Mouse (Mus musculus): ENCODE data around the gene Ubald2. TPM values are rescaled to one million over a fixed set of nuclear protein-coding genes. Genes with fewer than 3 reads are reported as not detected.
A peak's percentile ranks its signal among the peaks of the same experiment; 100 is the strongest.
"Not testable (repeated sequence)": the region's sequence is repeated elsewhere in the genome, so short reads cannot be mapped to it uniquely, and the experiment has no call there.

Ubald2 gene
- polyA plus RNA-seq, 1 experiment from 2014 or later: 56.6 TPM

DNA sequence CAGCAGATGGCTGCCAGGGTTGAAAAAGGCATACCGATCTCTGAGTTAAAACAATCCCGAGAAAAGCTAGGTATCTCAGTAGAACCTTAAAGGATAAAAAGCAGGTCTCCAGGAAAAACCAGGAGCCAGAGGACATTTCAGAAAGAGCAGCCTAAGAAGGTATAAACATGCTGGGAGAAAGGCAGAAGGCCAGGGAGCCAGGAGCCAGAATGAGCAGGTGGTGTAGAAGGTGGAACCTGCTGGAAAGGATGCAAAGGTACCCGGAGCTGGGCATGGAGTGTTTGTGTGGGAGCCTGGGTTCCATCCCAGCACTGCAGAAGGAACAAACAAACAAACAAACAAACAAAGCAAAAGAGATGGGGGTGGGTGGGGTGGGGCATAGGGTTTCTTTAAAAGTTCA lies 15.4 kb downstream of the Ubald2 start:
- H3K36me3 ChIP-seq (ENCODE audit: insufficient read depth, low read length): no peaks in the 10 kb centered on the region
- DNase-seq (ENCODE audit: low spot score): no peak
- H3K9me3 ChIP-seq (ENCODE audit: low read length): no peaks in the 10 kb centered on the region
- H3K27me3 ChIP-seq (replicated peaks; ENCODE audit: insufficient read depth, low read length): 0 out of 2 replicates have a peak, but pooled peaks cover 4% of the 10 kb centered on the region
- no peak for ATAC-seq
- H3K4me1 ChIP-seq (ENCODE audit: insufficient read depth, low read depth, low read length): no peaks in the 10 kb centered on the region
- H3K27ac ChIP-seq (ENCODE audit: low read length): no peak overlapping the region
- TF ChIP-seq CTCF (IDR thresholded peaks at IDR 0.05) (no peak), EP300 (IDR thresholded peaks at IDR 0.05) (no peak)
- H3K9ac ChIP-seq (replicated peaks; ENCODE audit: low read depth): no peak overlapping the region
- WGBS: 93% methylated on average over 3 of the region's 3 CpGs
- H3K4me3 ChIP-seq (ENCODE audit: low read depth, low read length): no peak overlapping the region
- no peak overlapping the region for H3K4me2 ChIP-seq (replicated peaks; ENCODE audit: low read depth, low read length)

DNA sequence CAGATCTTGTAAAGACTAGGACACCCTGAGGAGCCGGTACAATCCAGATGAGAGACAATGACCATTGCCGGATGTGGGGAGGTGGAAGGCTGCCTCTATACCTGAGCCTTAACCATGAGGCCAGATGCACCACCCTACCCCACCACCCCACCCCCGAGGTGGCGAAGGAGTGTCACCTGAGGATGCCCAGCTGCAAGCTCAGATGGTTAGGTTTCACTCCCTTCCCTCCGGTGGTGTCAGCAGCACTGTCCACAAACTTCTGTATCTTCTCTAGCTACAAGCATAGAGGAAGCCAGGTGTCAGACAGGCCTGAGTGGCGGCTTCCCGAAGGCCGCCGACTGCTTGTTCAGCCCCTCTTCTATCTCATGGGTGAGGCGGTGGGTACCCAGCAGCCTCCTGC lies 20.0 kb downstream of the Ubald2 start:
- Histone ChIP-seq H3K4me2 (replicated peaks; ENCODE audit: low read depth, low read length) (no peak overlapping the region), H3K9ac (replicated peaks; ENCODE audit: low read depth) (no peak overlapping the region), H3K27ac (ENCODE audit: low read length) (no peak overlapping the region), H3K27me3 (replicated peaks; ENCODE audit: insufficient read depth, low read length) (no peaks in the 10 kb centered on the region), H3K4me1 (ENCODE audit: insufficient read depth, low read depth, low read length) (no peaks in the 10 kb centered on the region), H3K9me3 (ENCODE audit: low read length) (no peaks in the 10 kb centered on the region), H3K4me3 (ENCODE audit: low read depth, low read length) (no peak overlapping the region), H3K36me3 (ENCODE audit: insufficient read depth, low read length) (no peaks in the 10 kb centered on the region)
- ATAC-seq: no peak
- DNase-seq (ENCODE audit: low spot score): no peak
- TF ChIP-seq CTCF (IDR thresholded peaks at IDR 0.05) (no peak), EP300 (IDR thresholded peaks at IDR 0.05) (no peak)
- WGBS: 76% methylated on average over 10 of the region's 10 CpGs

DNA sequence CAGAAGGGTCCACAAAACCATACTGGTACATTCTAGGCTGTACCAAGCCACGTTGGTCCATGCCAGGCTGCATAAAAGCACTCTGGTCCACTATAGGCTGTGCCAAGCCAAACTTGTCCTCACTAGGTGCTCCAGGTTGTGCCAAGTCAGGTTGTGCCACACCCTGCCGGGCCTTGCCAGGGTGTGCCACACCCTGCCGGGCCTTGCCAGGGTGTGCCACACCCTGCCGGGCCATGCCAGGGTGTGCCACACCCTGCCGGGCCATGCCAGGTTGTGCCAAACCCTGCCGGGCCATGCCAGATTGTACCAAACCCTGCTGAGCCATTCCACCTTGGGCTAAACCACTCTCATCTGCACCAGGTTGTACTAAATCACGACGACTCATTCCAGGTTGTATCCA lies 22.3 kb downstream of the Ubald2 start:
- no peak for DNase-seq (ENCODE audit: low spot score)
- TF ChIP-seq CTCF (IDR thresholded peaks at IDR 0.05): no peak
- ATAC-seq: no peak
- 76% methylated on average over 8 of the region's 8 CpGs for WGBS
- no peaks in the 10 kb centered on the region for H3K27me3 ChIP-seq (replicated peaks; ENCODE audit: insufficient read depth, low read length)
- no peaks in the 10 kb centered on the region for H3K36me3 ChIP-seq (ENCODE audit: insufficient read depth, low read length)
- no peak overlapping the region for H3K9ac ChIP-seq (replicated peaks; ENCODE audit: low read depth)
- no peak overlapping the region for H3K4me2 ChIP-seq (replicated peaks; ENCODE audit: low read depth, low read length)
- H3K4me3 ChIP-seq (ENCODE audit: low read depth, low read length): no peak overlapping the region
- H3K27ac ChIP-seq (ENCODE audit: low read length): no peak overlapping the region
- H3K4me1 ChIP-seq (ENCODE audit: insufficient read depth, low read depth, low read length): no peaks in the 10 kb centered on the region
- no peaks in the 10 kb centered on the region for H3K9me3 ChIP-seq (ENCODE audit: low read length)

- Histone ChIP-seq H3K4me3 (ENCODE audit: low read depth, low read length) (no peak overlapping the region), H3K27me3 (replicated peaks; ENCODE audit: insufficient read depth, low read length) (no peaks in the 10 kb centered on the region), H3K36me3 (ENCODE audit: insufficient read depth, low read length) (no peaks in the 10 kb centered on the region), H3K4me2 (replicated peaks; ENCODE audit: low read depth, low read length) (no peak overlapping the region), H3K27ac (ENCODE audit: low read length) (no peak overlapping the region), H3K9ac (replicated peaks; ENCODE audit: low read depth) (no peak overlapping the region), H3K4me1 (ENCODE audit: insufficient read depth, low read depth, low read length) (no peaks in the 10 kb centered on the region), H3K9me3 (ENCODE audit: low read length) (no peaks in the 10 kb centered on the region)
- DNase-seq (ENCODE audit: low spot score) (no peak), ATAC-seq (no peak)
- TF ChIP-seq CTCF (IDR thresholded peaks at IDR 0.05) (no peak), EP300 (IDR thresholded peaks at IDR 0.05) (no peak)
- WGBS: 56% methylated on average over 4 of the region's 4 CpGs
Measured at GRCm38 (mm10) chr11:116459786-116460185, 25.9 kb downstream of the Ubald2 start.

DNA sequence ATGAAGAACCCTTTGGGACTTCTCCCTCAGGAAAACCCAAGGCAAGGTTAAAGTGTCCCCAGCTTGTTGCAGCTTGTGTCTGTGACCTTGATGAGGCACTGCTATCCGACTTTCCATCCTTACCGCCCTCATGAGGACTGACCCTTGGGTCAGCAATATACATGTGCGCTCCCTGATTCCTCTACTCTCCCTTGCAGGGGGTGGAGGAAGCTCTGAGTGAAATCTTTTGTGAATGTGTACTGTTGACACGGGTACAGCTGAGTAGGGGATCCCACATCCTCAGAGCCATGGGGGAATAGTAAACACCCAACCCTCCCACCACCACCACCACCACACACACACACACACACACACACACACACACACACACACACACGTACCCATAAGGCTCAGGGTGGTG lies 29.4 kb downstream of the Ubald2 start:
- peak; percentile 17; the same call in 1 of the 2 replicates for ATAC-seq
- H3K4me1 ChIP-seq (ENCODE audit: insufficient read depth, low read depth, low read length): no peaks in the 10 kb centered on the region
- H3K4me2 ChIP-seq (replicated peaks; ENCODE audit: low read depth, low read length): no peak overlapping the region
- no peak for DNase-seq (ENCODE audit: low spot score)
- H3K27ac ChIP-seq (ENCODE audit: low read length): no peak overlapping the region
- 53% methylated on average over 4 of the region's 5 CpGs for WGBS
- no peak overlapping the region for H3K9ac ChIP-seq (replicated peaks; ENCODE audit: low read depth)
- no peak for TF ChIP-seq CTCF (IDR thresholded peaks at IDR 0.05)
- no peak for TF ChIP-seq EP300 (IDR thresholded peaks at IDR 0.05)
- H3K27me3 ChIP-seq (replicated peaks; ENCODE audit: insufficient read depth, low read length): no peaks in the 10 kb centered on the region
- no peak overlapping the region for H3K4me3 ChIP-seq (ENCODE audit: low read depth, low read length)
- no peaks in the 10 kb centered on the region for H3K36me3 ChIP-seq (ENCODE audit: insufficient read depth, low read length)
- H3K9me3 ChIP-seq (ENCODE audit: low read length): no peaks in the 10 kb centered on the region

DNA sequence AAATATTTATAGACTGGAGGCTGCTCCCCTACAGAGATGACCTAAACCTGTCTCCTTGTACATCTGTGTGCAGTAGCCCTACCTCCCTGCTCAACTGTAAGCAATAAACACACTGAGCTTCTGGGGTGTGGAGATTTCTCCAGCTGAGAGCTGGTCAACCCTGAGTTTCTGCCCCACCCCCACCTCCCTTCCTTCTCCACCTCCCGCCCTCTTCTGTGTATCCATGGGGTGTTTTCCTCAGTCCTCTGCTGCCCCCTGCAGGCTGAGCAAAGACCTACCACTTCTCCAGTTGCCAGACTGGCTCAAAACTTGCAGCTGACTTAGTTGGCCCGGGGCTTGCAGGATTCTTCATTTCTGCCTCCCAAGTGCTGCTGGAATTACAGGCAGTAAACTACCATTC lies 29.9 kb downstream of the Ubald2 start:
- no peak overlapping the region for H3K4me2 ChIP-seq (replicated peaks; ENCODE audit: low read depth, low read length)
- TF ChIP-seq EP300 (IDR thresholded peaks at IDR 0.05): no peak
- TF ChIP-seq CTCF (IDR thresholded peaks at IDR 0.05): peak; percentile 85
- H3K36me3 ChIP-seq (ENCODE audit: insufficient read depth, low read length): no peaks in the 10 kb centered on the region
- H3K27me3 ChIP-seq (replicated peaks; ENCODE audit: insufficient read depth, low read length): no peaks in the 10 kb centered on the region
- no peak overlapping the region for H3K27ac ChIP-seq (ENCODE audit: low read length)
- no peak overlapping the region for H3K9ac ChIP-seq (replicated peaks; ENCODE audit: low read depth)
- no peak overlapping the region for H3K4me3 ChIP-seq (ENCODE audit: low read depth, low read length)
- DNase-seq (ENCODE audit: low spot score): peak; percentile 92
- no peaks in the 10 kb centered on the region for H3K9me3 ChIP-seq (ENCODE audit: low read length)
- no peaks in the 10 kb centered on the region for H3K4me1 ChIP-seq (ENCODE audit: insufficient read depth, low read depth, low read length)
- WGBS: 5% methylated on average over 2 of the region's 2 CpGs
- peak; percentile 78 for ATAC-seq

GRCm38 (mm10) chr11:116466141-116466540 lies 32.2 kb downstream of the Ubald2 start, which contains the start of gene Qrich2:
TSS of gene Qrich2 (minus strand) at chr11:116466241.
- no peak for ATAC-seq
- H3K4me3 ChIP-seq (ENCODE audit: low read depth, low read length): no peak within 1 kb of the TSS

GRCm38 (mm10) chr11:116468338-116468737 lies 34.4 kb downstream of the Ubald2 start:
- not testable (repeated sequence) for H3K4me1 ChIP-seq (ENCODE audit: insufficient read depth, low read depth, low read length); H3K4me2 ChIP-seq (replicated peaks; ENCODE audit: low read depth, low read length); ATAC-seq; DNase-seq (ENCODE audit: low spot score); H3K27ac ChIP-seq (ENCODE audit: low read length); H3K9ac ChIP-seq (replicated peaks; ENCODE audit: low read depth); H3K4me3 ChIP-seq (ENCODE audit: low read depth, low read length); H3K27me3 ChIP-seq (replicated peaks; ENCODE audit: insufficient read depth, low read length); H3K9me3 ChIP-seq (ENCODE audit: low read length)
- 72% methylated on average over 3 of the region's 3 CpGs for WGBS
- H3K36me3 ChIP-seq (ENCODE audit: insufficient read depth, low read length): peaks cover 25% of the 10 kb centered on the region; the same call in 1 of the 2 replicates

More at GRCm38 (mm10) chr11:116466141-116466540, 32.2 kb downstream of the Ubald2 start, which contains the start of gene Qrich2:
- Histone ChIP-seq H3K27ac (ENCODE audit: low read length) (no peak within 1 kb of the TSS), H3K9me3 (ENCODE audit: low read length) (no peaks in the 10 kb centered on the region), H3K27me3 (replicated peaks; ENCODE audit: insufficient read depth, low read length) (no peaks in the 10 kb centered on the region), H3K4me2 (replicated peaks; ENCODE audit: low read depth, low read length) (no peak within 1 kb of the TSS), H3K36me3 (ENCODE audit: insufficient read depth, low read length) (peaks cover 11% of the 10 kb centered on the region; the same call in 1 of the 2 replicates), H3K9ac (replicated peaks; ENCODE audit: low read depth) (no peak within 1 kb of the TSS), H3K4me1 (ENCODE audit: insufficient read depth, low read depth, low read length) (no peaks in the 10 kb centered on the region)
- DNase-seq (ENCODE audit: low spot score): no peak
- WGBS: 61% methylated on average over 20 of the region's 20 CpGs
- no peak for TF ChIP-seq EP300 (IDR thresholded peaks at IDR 0.05)
- TF ChIP-seq CTCF (IDR thresholded peaks at IDR 0.05): no peak
